Comparison of ENCODE assay signal across 9 mouse cellular contexts in genomic region chr7:34131959-34132354, GRCm38 (mm10). TPM values are rescaled to one million over a fixed set of nuclear protein-coding genes. Genes with fewer than 3 reads are reported as not detected.
A peak's percentile ranks its signal among the peaks of the same experiment; 100 is the strongest.
DNase-seq lines count a peak whose midpoint lies in the region; ATAC-seq lines count a peak whose summit lies in the region.
"Had no signal": no experiment of that assay in that cellular context is flagged by ENCODE, and none has a peak within 500 bp of the region (broad histone marks: within the 10 kb centered on the region; RNA-seq: fewer than 3 reads in every experiment).

No protein-coding gene starts in this region.

- H3K4me1 ChIP-seq in heart, embryonic 15.5 days (replicated peaks) = peaks cover 24% of the 10 kb centered on the region
- peaks cover 17% of the 10 kb centered on the region for H3K4me1 ChIP-seq in hindbrain, embryonic 16.5 days (ENCODE audit: control insufficient read depth, insufficient read depth, low read depth, low read length)
- H3K4me1 ChIP-seq in midbrain, embryonic 16.5 days (ENCODE audit: control insufficient read depth, insufficient read depth, low read length) = peaks cover 14% of the 10 kb centered on the region

- DNase-seq in heart, postnatal 25 days (ENCODE audit: low spot score) = no peak
- peak; percentile 30 for DNase-seq in R1 (ENCODE audit: low read depth, low spot score)
- no peak for DNase-seq in adrenal gland, adult 2 months
- DNase-seq in right cerebral cortex, adult 2 months (ENCODE audit: low spot score in 2 of 2) = no peak
- DNase-seq in right cerebral cortex, adult 18-20 months = no peak

- 5% methylated on average over 3 of the region's 3 CpGs for WGBS in heart, embryonic 15.5 days
- 15% methylated on average over 3 of the region's 3 CpGs for WGBS in hindbrain, embryonic 16.5 days
- WGBS in midbrain, embryonic 16.5 days = 12% methylated on average over 3 of the region's 3 CpGs

- H3K36me3 ChIP-seq in heart, embryonic 15.5 days = peaks cover 5% of the 10 kb centered on the region
- H3K36me3 ChIP-seq in hindbrain, embryonic 16.5 days (ENCODE audit: control insufficient read depth, insufficient read depth, low read length) = no peaks in the 10 kb centered on the region
- no peaks in the 10 kb centered on the region; the same call in 1 of the 2 replicates for H3K36me3 ChIP-seq in midbrain, embryonic 16.5 days (ENCODE audit: control insufficient read depth, insufficient read depth, low read length)

- H3K9ac ChIP-seq in heart, embryonic 15.5 days = peak overlapping the region; percentile 89
- peak overlapping the region; percentile 89; the same call in 1 of the 2 replicates for H3K9ac ChIP-seq in hindbrain, embryonic 16.5 days (ENCODE audit: low read depth, low read length)
- peak overlapping the region; percentile 85 for H3K9ac ChIP-seq in midbrain, embryonic 16.5 days (ENCODE audit: low read depth, low read length)

- no peak for ATAC-seq in heart, embryonic 15.5 days (replicated peaks; ENCODE audit: insufficient number of reproducible peaks, insufficient read depth, low FRiP score, low read depth)
- ATAC-seq in hindbrain, embryonic 16.5 days = peak; percentile 18
- peak; percentile 15; the same call in 1 of the 2 replicates for ATAC-seq in midbrain, embryonic 16.5 days

- no peaks in the 10 kb centered on the region for H3K9me3 ChIP-seq in heart, embryonic 15.5 days (replicated peaks)
- H3K9me3 ChIP-seq in hindbrain, embryonic 16.5 days (ENCODE audit: control insufficient read depth, low read length) = no peaks in the 10 kb centered on the region
- H3K9me3 ChIP-seq in midbrain, embryonic 16.5 days (replicated peaks; ENCODE audit: control insufficient read depth, low read length, poor library complexity, severe bottlenecking) = no peaks in the 10 kb centered on the region

- no peaks in the 10 kb centered on the region for H3K27me3 ChIP-seq in heart, embryonic 15.5 days
- no peaks in the 10 kb centered on the region for H3K27me3 ChIP-seq in hindbrain, embryonic 16.5 days (replicated peaks; ENCODE audit: control insufficient read depth, insufficient read depth, low read length)
- no peaks in the 10 kb centered on the region for H3K27me3 ChIP-seq in midbrain, embryonic 16.5 days (ENCODE audit: control insufficient read depth, insufficient read depth, low read depth, low read length)

- no peak overlapping the region for H3K27ac ChIP-seq in heart, embryonic 15.5 days
- no peak overlapping the region for H3K27ac ChIP-seq in hindbrain, embryonic 16.5 days (ENCODE audit: low read depth, low read length)
- no peak overlapping the region for H3K27ac ChIP-seq in midbrain, embryonic 16.5 days (ENCODE audit: low read length)

- peak overlapping the region; percentile 79 for H3K4me2 ChIP-seq in heart, embryonic 15.5 days
- H3K4me2 ChIP-seq in hindbrain, embryonic 16.5 days (ENCODE audit: low read length) = peak overlapping the region; percentile 76
- peak overlapping the region; percentile 62 for H3K4me2 ChIP-seq in midbrain, embryonic 16.5 days (ENCODE audit: low read length)

- peak overlapping the region; percentile 91 for H3K4me3 ChIP-seq in heart, embryonic 15.5 days
- peak overlapping the region; percentile 64 for H3K4me3 ChIP-seq in hindbrain, embryonic 16.5 days (ENCODE audit: low read length)
- peak overlapping the region; percentile 78 for H3K4me3 ChIP-seq in midbrain, embryonic 16.5 days (ENCODE audit: low read depth, low read length)

- intact Hi-C loops in heart, postnatal 25 days (cut with DNase I) = no loop called here

RNA-seq across cellular contexts. Expression of gene Wtip, which starts 1.1 kb away (rescaled TPM):
- 4.3 and 6.5 TPM in 2 replicates for polyA plus RNA-seq in heart, embryonic 15.5 days (2015; fragmentation: Nextera tagmentation; extraction: Ambion mirVana)
- total RNA-seq in heart, postnatal 25 days (2021) = 10 to 100 TPM; 10.5 to 11.0 TPM
- 3.8 and 4.1 TPM in 2 replicates for polyA plus RNA-seq in hindbrain, embryonic 16.5 days (2015; fragmentation: Nextera tagmentation; extraction: Ambion mirVana)
- 2.4 and 3.8 TPM in 2 replicates for polyA plus RNA-seq in midbrain, embryonic 16.5 days (2015; fragmentation: Nextera tagmentation; extraction: Ambion mirVana)
- 10 to 100 TPM; 13.6 to 32.2 TPM for total RNA-seq in adrenal gland, adult 2 months (2021)
- 33.7 and 49.8 TPM in 2 replicates for polyA plus RNA-seq in adrenal gland, adult 2 months (2012; rRNA removed)

RNA-seq across cellular contexts. Expression of gene Scgb1b30, which starts 36.7 kb away (rescaled TPM):
- polyA plus RNA-seq in heart, embryonic 15.5 days (2015; fragmentation: Nextera tagmentation; extraction: Ambion mirVana) = not detected in 2 replicates
- not detected for total RNA-seq in heart, postnatal 25 days (2021)
- polyA plus RNA-seq in hindbrain, embryonic 16.5 days (2015; fragmentation: Nextera tagmentation; extraction: Ambion mirVana) = not detected in 2 replicates
- polyA plus RNA-seq in midbrain, embryonic 16.5 days (2015; fragmentation: Nextera tagmentation; extraction: Ambion mirVana) = not detected in 2 replicates
- not detected for total RNA-seq in adrenal gland, adult 2 months (2021)
- not detected in 2 replicates for polyA plus RNA-seq in adrenal gland, adult 2 months (2012; rRNA removed)
- total RNA-seq: left cerebral cortex, postnatal 4 days had no signal

RNA-seq across cellular contexts. Expression of gene Uba2, which starts 37.4 kb away (rescaled TPM):
- polyA plus RNA-seq in heart, embryonic 15.5 days (2015; fragmentation: Nextera tagmentation; extraction: Ambion mirVana) = 89.0 and 108 TPM in 2 replicates
- total RNA-seq in heart, postnatal 25 days (2021) = 10 to 100 TPM; 29.4 to 31.4 TPM
- polyA plus RNA-seq in hindbrain, embryonic 16.5 days (2015; fragmentation: Nextera tagmentation; extraction: Ambion mirVana) = 145 and 159 TPM in 2 replicates
- 163 and 172 TPM in 2 replicates for polyA plus RNA-seq in midbrain, embryonic 16.5 days (2015; fragmentation: Nextera tagmentation; extraction: Ambion mirVana)
- 10 to 100 TPM; 63.5 to 75.7 TPM for total RNA-seq in adrenal gland, adult 2 months (2021)
- 22.5 and 25.2 TPM in 2 replicates for polyA plus RNA-seq in adrenal gland, adult 2 months (2012; rRNA removed)
